Mouse (Mus musculus) stomach, embryonic 15.5 days (tissue): ENCODE measurements around the gene Rbm28. TPM values are rescaled to one million over a fixed set of nuclear protein-coding genes. Genes with fewer than 3 reads are reported as not detected.
A peak's percentile ranks its signal among the peaks of the same experiment; 100 is the strongest.
"Not testable (repeated sequence)": the region's sequence is repeated elsewhere in the genome, so short reads cannot be mapped to it uniquely, and the experiment has no call there.

Experiments used
- ATAC-seq: fragments of 200-750 bp; cut with Nextera tagmentation; 2 replicates; pipeline ENCODE4 v1.8.0; 2017; ENCODE audit warnings: low read depth, moderate number of reproducible peaks, moderate TSS enrichment; ENCODE audit not compliant: insufficient read depth, low FRiP score
- H3K27ac ChIP-seq: fragments of 300-500 bp; sonication (generic); 2 replicates; pipeline ENCODE4 v1.5.1; 2015; ENCODE audit warnings: mild to moderate bottlenecking, inconsistent platforms
- H3K27me3 ChIP-seq: fragments of 300-500 bp; sonication (generic); replicated peaks from 2 replicates; pipeline ENCODE4 v1.6.1; 2015; ENCODE audit warnings: inconsistent platforms
- H3K36me3 ChIP-seq: fragments of 300-500 bp; sonication (generic); 2 replicates; pipeline ENCODE4 v1.6.1; 2015; ENCODE audit warnings: inconsistent platforms
- H3K4me1 ChIP-seq: fragments of 300-500 bp; sonication (generic); 2 replicates; pipeline ENCODE4 v1.6.1; 2015; ENCODE audit warnings: inconsistent platforms
- H3K4me2 ChIP-seq: fragments of 300-500 bp; sonication (generic); 2 replicates; pipeline ENCODE4 v1.6.1; 2015; ENCODE audit warnings: mild to moderate bottlenecking, inconsistent platforms
- H3K4me3 ChIP-seq: fragments of 300-500 bp; sonication (generic); replicated peaks from 2 replicates; pipeline ENCODE4 v1.5.1; 2015; ENCODE audit warnings: inconsistent platforms
- H3K9ac ChIP-seq: fragments of 300-500 bp; sonication (generic); 2 replicates; pipeline ENCODE4 v1.6.1; 2015; ENCODE audit warnings: inconsistent platforms
- H3K9me3 ChIP-seq: fragments of 300-500 bp; sonication (generic); 2 replicates; pipeline ENCODE4 v1.6.1; 2016; ENCODE audit warnings: inconsistent platforms
- WGBS: fragments of 180-500 bp; shearing (Covaris S2); methylation state at CpG from one replicate; pipeline ENCODE4 v1.1.7; 2015; 5-methylcytosine and 5-hydroxymethylcytosine counted together
- polyA plus RNA-seq: library from polyadenylated mRNA; unstranded; fragments of >200 nt; fragmentation: Nextera tagmentation; extraction: Ambion mirVana; gene quantifications from 2 replicates; pipeline ENCODE4 v1.2.1, GENCODE M21; 2015

Rbm28 gene
- polyA plus RNA-seq, 1 experiment from 2014 or later: 27.6 TPM

- H3K36me3 ChIP-seq: peaks cover 10% of the 10 kb centered on the region; the same call in 1 of the 2 replicates
- H3K27me3 ChIP-seq, H3K4me3 ChIP-seq, H3K9me3 ChIP-seq, H3K27ac ChIP-seq, H3K4me2 ChIP-seq, H3K9ac ChIP-seq, ATAC-seq, H3K4me1 ChIP-seq: not testable (repeated sequence)
- WGBS: 95% methylated on average over 5 of the region's 5 CpGs
These were observed 3.5 kb downstream of the Rbm28 start for GRCm38 (mm10) chr6:29161291-29161690.

DNA sequence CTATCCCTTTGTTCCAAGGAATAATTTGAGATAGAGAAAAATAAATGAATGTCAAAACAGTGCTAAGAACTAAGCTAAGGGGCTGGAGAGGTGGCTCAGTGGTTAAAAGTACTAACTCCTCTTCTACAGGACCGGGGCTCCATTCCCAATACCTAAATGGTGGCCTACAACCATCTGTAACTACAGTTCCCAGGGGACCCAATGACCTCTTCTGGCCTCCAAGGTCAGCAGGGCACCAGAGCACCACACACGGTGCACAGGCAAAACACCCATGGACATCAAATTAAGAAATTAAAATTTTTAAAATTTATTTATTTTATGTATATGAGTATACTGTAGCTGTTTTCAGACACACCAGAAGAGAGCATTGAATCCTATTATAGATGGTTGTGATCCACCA, 4.0 kb downstream of the Rbm28 start:
- Histone ChIP-seq H3K9me3 (no peaks in the 10 kb centered on the region), H3K4me2 (no peak overlapping the region), H3K9ac (no peak overlapping the region), H3K27ac (no peak overlapping the region), H3K27me3 (no peaks in the 10 kb centered on the region), H3K4me3 (no peak overlapping the region), H3K4me1 (peaks cover 9% of the 10 kb centered on the region; the same call in 1 of the 2 replicates), H3K36me3 (peaks cover 12% of the 10 kb centered on the region; the same call in 1 of the 2 replicates)
- 88% methylated on average over 2 of the region's 2 CpGs for WGBS
- no peak for ATAC-seq

- Histone ChIP-seq H3K4me1 (no peaks in the 10 kb centered on the region), H3K27me3 (no peaks in the 10 kb centered on the region), H3K4me2 (no peak overlapping the region), H3K36me3 (peaks cover 21% of the 10 kb centered on the region), H3K27ac (no peak overlapping the region), H3K9ac (no peak overlapping the region), H3K4me3 (no peak overlapping the region), H3K9me3 (no peaks in the 10 kb centered on the region)
- 88% methylated on average over 5 of the region's 5 CpGs for WGBS
- ATAC-seq: no peak
These were observed 8.5 kb downstream of the Rbm28 start for GRCm38 (mm10) chr6:29156326-29156725.

- no peak overlapping the region for H3K4me3 ChIP-seq
- no peak overlapping the region for H3K9ac ChIP-seq
- H3K27ac ChIP-seq: no peak overlapping the region
- peaks cover 8% of the 10 kb centered on the region for H3K36me3 ChIP-seq
- no peaks in the 10 kb centered on the region for H3K4me1 ChIP-seq
- H3K4me2 ChIP-seq: no peak overlapping the region
- H3K27me3 ChIP-seq: no peaks in the 10 kb centered on the region
- no peaks in the 10 kb centered on the region for H3K9me3 ChIP-seq
- no peak for ATAC-seq
- 78% methylated on average over 1 of the region's 1 CpGs for WGBS
These were observed 14.8 kb downstream of the Rbm28 start for GRCm38 (mm10) chr6:29150001-29150400.

GRCm38 (mm10) chr6:29147407-29148010, 17.3 kb downstream of the Rbm28 start:
- Histone ChIP-seq H3K9me3 (no peaks in the 10 kb centered on the region), H3K27ac (no peak overlapping the region), H3K27me3 (no peaks in the 10 kb centered on the region), H3K36me3 (peaks cover 4% of the 10 kb centered on the region; the same call in 1 of the 2 replicates), H3K4me1 (no peaks in the 10 kb centered on the region), H3K4me3 (no peak overlapping the region), H3K4me2 (no peak overlapping the region), H3K9ac (no peak overlapping the region)
- WGBS: 81% methylated on average over 5 of the region's 5 CpGs
- no peak for ATAC-seq

DNA sequence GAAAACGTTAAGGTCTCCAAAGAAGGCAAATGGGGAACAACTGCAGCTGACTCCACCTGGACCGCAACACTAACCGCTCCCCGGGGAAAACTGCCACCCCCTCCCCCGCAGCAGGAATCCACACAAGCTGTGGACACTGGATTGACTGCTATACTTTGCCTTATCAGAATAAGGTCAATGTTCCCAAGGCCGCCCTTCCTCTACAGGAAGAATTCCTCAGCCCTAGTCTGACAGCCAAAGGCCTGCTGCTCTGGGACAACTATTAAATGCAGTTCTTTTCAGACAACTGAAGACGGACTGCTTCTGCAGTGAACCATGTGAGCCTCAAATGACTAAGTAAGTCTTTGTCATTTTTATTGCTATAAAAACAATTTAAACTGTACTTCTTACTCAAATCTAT, 18.2 kb downstream of the Rbm28 start:
- ATAC-seq: no peak

DNA sequence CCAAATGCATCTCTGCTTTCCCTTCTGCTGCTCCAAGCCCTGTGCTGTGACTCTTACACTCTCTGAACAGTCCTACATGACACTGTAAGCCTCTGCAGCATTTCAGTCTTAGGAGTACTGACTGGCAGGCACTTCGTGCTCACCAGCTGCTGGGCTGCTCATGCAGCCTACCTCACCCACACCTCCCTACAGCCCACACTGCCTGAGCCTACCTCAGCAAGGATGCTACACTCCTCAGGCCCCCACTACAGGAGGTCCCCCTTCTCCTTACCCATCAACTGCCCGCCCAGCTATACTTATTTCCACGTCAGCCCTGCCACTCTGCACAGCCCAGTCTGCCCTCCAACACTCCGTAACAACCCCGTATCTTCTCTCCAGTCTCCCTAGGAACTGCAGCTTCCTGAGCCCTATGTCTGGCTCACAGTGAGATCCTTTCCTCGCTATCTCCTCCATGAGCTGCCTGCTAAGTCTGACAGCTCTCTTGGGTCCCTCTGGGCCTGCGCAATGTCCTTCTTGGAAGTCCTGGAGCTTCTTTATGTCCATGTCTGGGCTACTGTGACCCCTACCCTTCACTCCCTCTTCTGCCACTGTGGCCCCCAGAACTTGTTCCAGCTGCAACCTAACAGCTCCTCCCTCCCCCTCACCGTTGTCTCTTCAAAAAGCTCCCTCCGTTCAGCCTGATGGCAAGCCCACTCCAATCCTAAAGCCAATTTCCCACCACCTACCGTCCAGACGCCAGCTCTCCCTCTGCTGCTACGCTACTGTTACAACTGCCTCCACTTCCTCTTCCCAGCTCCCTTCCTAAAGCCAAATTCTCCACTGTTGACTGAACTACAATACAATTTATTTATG, 19.1 kb downstream of the Rbm28 start:
- no peak overlapping the region for H3K4me2 ChIP-seq
- H3K27me3 ChIP-seq: no peaks in the 10 kb centered on the region
- peak; percentile 31; the same call in 1 of the 2 replicates for ATAC-seq
- H3K9me3 ChIP-seq: no peaks in the 10 kb centered on the region
- no peak overlapping the region for H3K4me3 ChIP-seq
- H3K36me3 ChIP-seq: peaks cover 4% of the 10 kb centered on the region; the same call in 1 of the 2 replicates
- no peak overlapping the region for H3K9ac ChIP-seq
- H3K4me1 ChIP-seq: no peaks in the 10 kb centered on the region
- WGBS: 62% methylated on average over 12 of the region's 12 CpGs
- no peak overlapping the region for H3K27ac ChIP-seq

More for the DNA sequence above, 18.2 kb downstream of the Rbm28 start:
- Histone ChIP-seq H3K9ac (no peak overlapping the region), H3K27me3 (no peaks in the 10 kb centered on the region), H3K27ac (no peak overlapping the region), H3K4me1 (no peaks in the 10 kb centered on the region), H3K4me3 (no peak overlapping the region), H3K36me3 (peaks cover 4% of the 10 kb centered on the region; the same call in 1 of the 2 replicates), H3K4me2 (no peak overlapping the region), H3K9me3 (no peaks in the 10 kb centered on the region)
- WGBS: 60% methylated on average over 7 of the region's 7 CpGs

DNA sequence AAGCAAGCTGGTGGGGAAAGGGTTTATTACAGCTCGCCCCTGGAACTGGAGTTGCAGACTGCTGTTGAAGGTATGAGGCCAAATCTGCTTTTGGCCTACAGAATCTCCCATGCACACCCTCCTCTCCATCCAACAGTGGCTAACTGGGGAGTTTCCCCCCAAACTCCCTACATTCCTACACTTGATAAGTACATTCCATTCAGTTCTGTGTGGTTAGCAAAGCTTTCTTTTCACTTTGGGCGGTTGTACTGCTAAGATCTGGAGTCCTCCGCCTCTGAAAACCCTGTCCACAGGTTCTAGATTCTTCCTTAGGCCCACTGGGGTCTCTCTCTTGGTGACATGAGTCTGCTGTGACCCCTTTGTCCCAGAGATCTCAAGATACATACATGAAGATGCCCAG, 19.8 kb downstream of the Rbm28 start:
- no peaks in the 10 kb centered on the region for H3K4me1 ChIP-seq
- no peak overlapping the region for H3K4me3 ChIP-seq
- no peak overlapping the region for H3K9ac ChIP-seq
- no peak for ATAC-seq
- no peak overlapping the region for H3K4me2 ChIP-seq
- H3K36me3 ChIP-seq: peaks cover 7% of the 10 kb centered on the region; the same call in 1 of the 2 replicates
- H3K27ac ChIP-seq: no peak overlapping the region
- 86% methylated on average over 3 of the region's 3 CpGs for whole genome bisulfite sequencing
- H3K27me3 ChIP-seq: no peaks in the 10 kb centered on the region
- no peaks in the 10 kb centered on the region for H3K9me3 ChIP-seq

DNA sequence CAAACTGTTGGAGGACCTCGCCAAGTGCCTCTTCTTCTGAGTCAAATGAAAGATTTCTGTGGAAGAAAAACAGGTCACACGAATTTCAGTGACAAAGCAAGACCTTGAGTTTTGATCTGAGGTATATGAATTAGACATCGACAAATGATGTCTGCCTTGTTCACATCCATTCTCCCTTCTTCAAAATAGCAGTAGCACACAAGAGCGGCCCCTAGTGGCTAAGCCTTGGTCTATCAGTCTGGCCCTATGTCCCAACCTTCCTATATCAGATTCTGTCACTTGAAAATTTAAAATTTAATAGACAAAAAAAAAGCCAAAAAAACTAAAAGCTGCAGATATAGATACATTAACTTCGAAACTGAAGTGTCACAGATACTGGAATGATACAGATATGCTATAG, 21.2 kb downstream of the Rbm28 start:
- no peak overlapping the region for H3K9ac ChIP-seq
- WGBS: 46% methylated on average over 5 of the region's 5 CpGs
- no peak overlapping the region for H3K4me3 ChIP-seq
- no peaks in the 10 kb centered on the region for H3K4me1 ChIP-seq
- no peak overlapping the region for H3K4me2 ChIP-seq
- ATAC-seq: no peak
- no peaks in the 10 kb centered on the region for H3K27me3 ChIP-seq
- H3K36me3 ChIP-seq: peaks cover 3% of the 10 kb centered on the region; the same call in 1 of the 2 replicates
- no peaks in the 10 kb centered on the region for H3K9me3 ChIP-seq
- H3K27ac ChIP-seq: no peak overlapping the region

GRCm38 (mm10) chr6:29137441-29137840, 27.4 kb downstream of the Rbm28 start:
- ATAC-seq: no peak
- 93% methylated on average over 9 of the region's 9 CpGs for WGBS
- H3K36me3 ChIP-seq: peaks cover 23% of the 10 kb centered on the region

DNA sequence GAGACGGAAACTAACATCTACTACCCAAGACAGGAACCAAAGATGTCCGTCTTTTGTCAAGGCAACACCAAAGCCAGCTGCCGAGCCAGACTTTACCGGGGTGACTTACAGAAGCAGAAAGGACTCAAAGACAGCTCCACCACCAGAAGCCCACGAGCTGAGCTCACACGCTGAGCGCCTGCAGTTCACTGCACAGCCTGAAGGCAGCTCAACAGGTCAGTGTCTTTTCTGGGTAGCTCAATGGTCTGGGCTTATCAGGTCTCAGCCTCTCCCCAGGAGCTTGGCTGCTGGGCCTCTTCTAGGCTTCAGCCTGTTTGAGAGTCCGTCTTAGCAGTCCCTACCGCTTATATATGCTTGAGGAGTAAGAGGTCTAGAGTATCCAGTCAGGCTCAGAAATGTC, 31.7 kb downstream of the Rbm28 start:
- H3K4me2 ChIP-seq: no peak overlapping the region
- ATAC-seq: no peak
- 91% methylated on average over 9 of the region's 9 CpGs for WGBS
- no peaks in the 10 kb centered on the region for H3K4me1 ChIP-seq
- H3K9ac ChIP-seq: no peak overlapping the region
- no peak overlapping the region for H3K4me3 ChIP-seq
- H3K27me3 ChIP-seq: no peaks in the 10 kb centered on the region
- H3K36me3 ChIP-seq: peaks cover 39% of the 10 kb centered on the region
- no peak overlapping the region for H3K27ac ChIP-seq
- H3K9me3 ChIP-seq: no peaks in the 10 kb centered on the region

More at GRCm38 (mm10) chr6:29137441-29137840, 27.4 kb downstream of the Rbm28 start:
- H3K4me1 ChIP-seq: no peaks in the 10 kb centered on the region
- H3K9me3 ChIP-seq: no peaks in the 10 kb centered on the region
- H3K4me3 ChIP-seq: no peak overlapping the region
- H3K27ac ChIP-seq: no peak overlapping the region
- no peak overlapping the region for H3K4me2 ChIP-seq
- no peaks in the 10 kb centered on the region for H3K27me3 ChIP-seq
- no peak overlapping the region for H3K9ac ChIP-seq

DNA sequence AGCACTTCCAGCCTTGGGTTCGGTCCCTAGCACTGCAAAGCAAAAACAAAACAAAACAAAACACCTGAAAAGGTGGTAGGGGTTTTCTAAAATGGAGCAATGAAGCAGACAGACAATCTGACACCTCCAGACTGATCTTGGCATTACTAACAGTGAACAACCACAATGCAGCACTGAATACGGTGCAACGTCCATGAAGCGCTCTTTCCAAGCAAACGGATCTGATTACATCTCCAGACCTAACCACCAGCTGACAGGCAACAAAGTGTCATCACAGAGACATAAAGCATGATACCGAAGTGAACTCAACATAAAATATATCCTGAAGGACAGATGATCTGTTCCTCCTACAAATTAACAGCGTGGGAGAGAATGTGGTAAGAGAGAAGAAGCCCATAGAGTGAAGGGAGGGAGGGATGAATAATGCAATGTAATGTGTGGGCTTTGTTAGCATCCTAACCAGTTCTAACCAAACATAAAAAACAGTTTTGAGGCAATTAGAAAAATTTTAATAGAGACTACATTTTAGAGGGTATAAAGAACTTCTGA, 37.9 kb downstream of the Rbm28 start:
- H3K36me3 ChIP-seq: peaks cover 20% of the 10 kb centered on the region; the same call in 1 of the 2 replicates
- no peak for ATAC-seq
- H3K9ac ChIP-seq: no peak overlapping the region
- H3K4me2 ChIP-seq: no peak overlapping the region
- no peaks in the 10 kb centered on the region for H3K4me1 ChIP-seq
- no peak overlapping the region for H3K4me3 ChIP-seq
- no peaks in the 10 kb centered on the region for H3K27me3 ChIP-seq
- 84% methylated on average over 7 of the region's 7 CpGs for WGBS
- H3K27ac ChIP-seq: no peak overlapping the region
- H3K9me3 ChIP-seq: no peaks in the 10 kb centered on the region
